Mouse (Mus musculus) embryonic fibroblast, embryonic 13.5 days (primary cell): ENCODE measurements around the gene Nup107.

Source experiments
- CTCF ChIP-seq: IDR thresholded peaks from 2 replicates; pipeline ENCODE4 v1.5.1; 2011; ENCODE audit warnings: mild to moderate bottlenecking, control low read depth, low read length, moderate library complexity, borderline replicate concordance; ENCODE audit not compliant: insufficient read depth
- POLR2A ChIP-seq: IDR thresholded peaks from 2 replicates; pipeline ENCODE4 v1.6.1; 2011; ENCODE audit warnings: low read depth, mild to moderate bottlenecking, control low read depth, low read length, moderate library complexity

- no peak for TF ChIP-seq CTCF
- no peak for TF ChIP-seq POLR2A
Observed at GRCm38 (mm10) chr10:117766896-117767160, 25.7 kb downstream of the Nup107 start.
